Mouse (Mus musculus): Measurements from ENCODE around the gene Ssbp1.

Gene Ssbp1

GRCm38 (mm10) chr6:40465710-40466109 lies 5.4 kb upstream of the Ssbp1 start:
- no peak for DNase-seq (ENCODE audit: low spot score)

- no peak for DNase-seq (ENCODE audit: low spot score)
Measured at GRCm38 (mm10) chr6:40471720-40472010, 513 bp downstream of the Ssbp1 start.

- no peak for DNase-seq (ENCODE audit: low spot score)
Measured at GRCm38 (mm10) chr6:40476132-40476531, 5.0 kb downstream of the Ssbp1 start.

- DNase-seq (ENCODE audit: low spot score): no peak
Measured at GRCm38 (mm10) chr6:40479705-40480104, 8.6 kb downstream of the Ssbp1 start.

- no peak for DNase-seq (ENCODE audit: low spot score)
Measured at GRCm38 (mm10) chr6:40482318-40482717, 11.2 kb downstream of the Ssbp1 start.

GRCm38 (mm10) chr6:40490933-40491332 lies 19.8 kb downstream of the Ssbp1 start, which contains the start of gene Tas2r137:
Gene Tas2r137 (plus strand): TSS chr6:40491233.
- DNase-seq (ENCODE audit: low spot score): no peak

- DNase-seq (ENCODE audit: low spot score): no peak
Measured at GRCm38 (mm10) chr6:40493229-40493628, 22.1 kb downstream of the Ssbp1 start, which contains the start of gene Tas2r108. Gene Tas2r108 (plus strand): TSS chr6:40493529.

- DNase-seq (ENCODE audit: low spot score): no peak
Measured at GRCm38 (mm10) chr6:40519408-40519807, 48.3 kb downstream of the Ssbp1 start, which contains the start of gene Prss37. Gene Prss37 (minus strand): TSS chr6:40519508.
